Mouse (Mus musculus) thymus, postnatal 14 days (tissue): ENCODE results near the gene Xylt1.
A peak's percentile ranks its signal among the peaks of the same experiment; 100 is the strongest.

Source experiments
- DNase-seq: peaks from one replicate; pipeline ENCODE4 v3.0.0; 2021

Xylt1 gene

GRCm38 (mm10) chr7:117628791-117629190 lies 248.0 kb downstream of the Xylt1 start:
- no peak for DNase-seq

DNA sequence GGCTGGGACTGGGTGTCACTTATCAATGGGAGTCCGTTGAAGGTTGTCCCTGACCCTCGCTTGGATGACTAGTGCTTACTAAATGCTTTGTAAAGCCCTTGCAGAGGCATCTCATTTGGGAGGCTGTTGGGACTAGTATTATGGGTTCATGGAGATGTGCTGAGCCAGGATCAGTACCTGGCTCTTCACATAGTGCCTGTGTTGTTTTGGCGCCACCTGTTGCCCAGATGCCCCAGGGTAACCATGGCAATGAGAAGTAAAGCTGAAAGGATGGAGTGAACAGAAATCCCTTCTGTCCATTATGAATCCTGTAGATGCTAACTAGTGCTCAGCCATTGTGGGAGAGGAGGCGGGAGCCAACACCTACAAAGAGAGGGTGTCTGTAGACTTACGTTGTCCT lies 249.9 kb downstream of the Xylt1 start:
- DNase-seq, result peak; percentile 63

DNA sequence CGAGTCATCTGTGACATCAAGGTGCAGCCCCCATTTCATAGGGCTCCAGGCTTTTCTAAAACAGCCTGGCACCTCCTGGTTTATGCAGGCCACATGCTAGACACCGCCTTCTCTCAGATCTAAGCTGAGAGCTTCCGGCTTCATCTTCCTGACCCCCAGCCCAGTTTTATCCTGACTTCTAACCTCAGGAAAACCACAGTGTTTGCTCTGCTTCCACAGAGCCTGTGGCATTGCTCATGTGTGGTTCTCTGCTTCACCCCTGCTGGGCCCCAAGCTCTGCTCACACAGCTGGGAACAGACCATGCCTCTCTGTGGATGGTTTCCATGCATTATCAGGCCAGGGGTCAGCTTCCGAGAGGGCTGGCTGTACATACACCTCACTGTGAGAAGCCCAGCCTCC lies 254.8 kb downstream of the Xylt1 start:
- DNase-seq, result no peak

DNA sequence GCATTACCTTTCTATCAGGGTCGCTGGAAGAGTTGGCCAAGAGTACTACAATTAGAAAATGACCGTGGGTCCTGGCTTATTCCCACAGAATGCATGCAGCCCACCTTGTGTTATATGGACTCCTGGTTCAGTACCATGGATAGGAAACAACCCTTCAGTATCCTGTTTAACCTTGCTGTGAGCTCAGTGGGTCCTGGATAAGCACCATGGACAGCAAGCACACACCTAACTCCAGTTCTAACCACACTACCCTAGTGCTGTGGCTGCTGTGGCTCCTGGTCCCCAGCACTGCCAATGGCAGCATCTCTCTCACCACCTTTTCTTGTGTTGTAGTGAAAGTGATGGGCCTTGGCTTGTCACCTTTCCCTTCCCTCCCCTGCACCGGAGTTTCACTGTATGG lies 255.9 kb downstream of the Xylt1 start:
- DNase-seq, result no peak

GRCm38 (mm10) chr7:117637997-117638396 lies 257.2 kb downstream of the Xylt1 start:
- DNase-seq, result no peak

DNA sequence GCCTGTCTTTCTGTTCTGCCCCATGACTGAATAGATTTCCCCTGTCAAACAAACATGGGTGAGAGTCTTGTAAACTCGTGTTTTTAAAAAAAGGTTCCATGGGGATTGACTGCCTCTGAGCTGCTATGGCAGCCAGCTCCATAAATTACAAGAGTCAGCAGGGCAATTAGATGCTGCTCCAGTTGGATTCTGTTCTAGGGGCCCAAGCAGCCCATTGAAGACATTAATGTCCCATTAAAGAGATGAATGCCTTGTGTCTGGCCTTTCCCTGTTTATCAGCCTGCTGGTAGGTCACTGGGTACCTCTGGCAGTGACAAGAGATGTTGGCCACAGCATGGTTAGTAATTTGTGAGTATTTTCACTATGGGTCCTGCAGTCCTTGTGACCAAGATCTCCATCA lies 271.9 kb downstream of the Xylt1 start:
- no peak for DNase-seq

DNA sequence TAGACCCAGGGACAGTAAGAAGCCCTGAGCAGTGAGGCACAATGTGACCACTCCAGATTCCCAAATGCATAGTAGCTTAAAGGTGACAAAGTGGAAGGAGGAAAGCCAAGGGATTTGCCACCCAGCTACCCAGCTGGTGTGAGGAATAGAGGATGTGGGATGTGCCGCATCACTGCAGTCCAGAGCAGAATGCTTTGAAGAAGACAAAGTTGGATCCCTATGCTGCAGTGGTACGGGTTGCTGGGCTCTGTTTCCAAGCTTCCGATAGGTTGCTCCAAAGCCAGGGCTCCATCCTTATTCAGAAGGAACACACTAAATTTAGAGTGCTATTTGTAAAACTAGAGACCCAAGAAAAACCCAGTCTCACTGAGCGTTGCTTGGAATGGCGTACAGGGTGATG lies 275.0 kb downstream of the Xylt1 start:
- no peak for DNase-seq

DNA sequence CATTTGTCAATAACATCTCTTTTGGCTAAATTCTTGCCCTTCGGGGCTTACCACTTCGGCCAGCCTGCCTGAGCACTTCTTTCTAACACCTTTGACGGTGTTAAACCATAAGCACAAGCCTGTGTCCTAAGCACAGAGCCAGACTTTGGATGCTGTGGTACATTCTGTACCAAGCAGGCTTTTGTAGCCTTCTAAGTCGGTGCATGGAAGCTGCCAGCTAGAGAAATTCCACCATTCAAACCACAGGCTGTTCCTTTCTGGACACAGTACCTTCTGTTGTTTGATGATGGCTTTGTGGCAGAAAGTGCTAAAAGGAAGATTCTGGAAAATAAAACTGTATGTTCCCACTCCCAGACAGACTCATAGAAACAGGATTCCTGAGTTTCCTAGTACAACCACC lies 277.4 kb downstream of the Xylt1 start:
- DNase-seq, result no peak

DNA sequence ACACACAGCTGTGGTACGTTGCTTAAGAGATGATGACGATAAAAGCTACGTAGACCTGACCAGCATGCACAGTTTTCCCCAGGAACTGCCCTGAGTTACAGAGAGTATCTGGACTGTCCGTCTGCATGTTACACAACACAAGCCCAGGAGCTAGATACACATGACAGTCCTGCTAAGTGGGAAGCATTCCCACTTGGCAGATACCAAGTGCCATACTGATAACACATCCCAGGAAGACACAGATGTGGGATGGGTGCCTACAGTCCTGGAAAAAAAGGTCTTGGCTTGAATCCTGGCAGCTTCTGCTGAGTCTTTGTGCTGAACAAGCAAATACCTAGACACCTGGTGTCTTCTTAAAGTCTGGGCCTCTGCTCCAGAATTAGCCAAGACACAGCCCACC lies 278.0 kb downstream of the Xylt1 start:
- no peak for DNase-seq

DNA sequence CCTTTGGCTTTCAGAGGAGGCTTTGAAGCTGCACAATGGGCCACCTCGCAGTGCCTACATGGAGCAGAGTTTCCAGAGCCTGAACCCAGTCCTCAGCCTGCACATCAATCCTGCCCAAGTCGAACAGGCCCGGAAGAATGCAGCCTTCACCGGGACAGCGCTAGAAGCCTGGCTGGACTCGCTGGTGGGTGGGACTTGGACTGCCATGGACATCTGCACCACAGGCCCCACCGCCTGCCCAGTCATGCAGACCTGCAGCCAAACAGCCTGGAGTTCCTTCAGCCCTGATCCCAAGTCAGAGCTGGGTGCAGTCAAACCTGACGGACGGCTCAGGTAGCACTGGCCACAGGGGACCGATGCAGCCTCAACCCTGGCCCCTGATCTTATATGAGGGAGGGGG lies 286.5 kb downstream of the Xylt1 start:
- no peak for DNase-seq

GRCm38 (mm10) chr7:117668226-117668625 lies 287.4 kb downstream of the Xylt1 start:
- no peak for DNase-seq

- no peak for DNase-seq
Observed at GRCm38 (mm10) chr7:117672121-117672591, 291.4 kb downstream of the Xylt1 start.

DNA sequence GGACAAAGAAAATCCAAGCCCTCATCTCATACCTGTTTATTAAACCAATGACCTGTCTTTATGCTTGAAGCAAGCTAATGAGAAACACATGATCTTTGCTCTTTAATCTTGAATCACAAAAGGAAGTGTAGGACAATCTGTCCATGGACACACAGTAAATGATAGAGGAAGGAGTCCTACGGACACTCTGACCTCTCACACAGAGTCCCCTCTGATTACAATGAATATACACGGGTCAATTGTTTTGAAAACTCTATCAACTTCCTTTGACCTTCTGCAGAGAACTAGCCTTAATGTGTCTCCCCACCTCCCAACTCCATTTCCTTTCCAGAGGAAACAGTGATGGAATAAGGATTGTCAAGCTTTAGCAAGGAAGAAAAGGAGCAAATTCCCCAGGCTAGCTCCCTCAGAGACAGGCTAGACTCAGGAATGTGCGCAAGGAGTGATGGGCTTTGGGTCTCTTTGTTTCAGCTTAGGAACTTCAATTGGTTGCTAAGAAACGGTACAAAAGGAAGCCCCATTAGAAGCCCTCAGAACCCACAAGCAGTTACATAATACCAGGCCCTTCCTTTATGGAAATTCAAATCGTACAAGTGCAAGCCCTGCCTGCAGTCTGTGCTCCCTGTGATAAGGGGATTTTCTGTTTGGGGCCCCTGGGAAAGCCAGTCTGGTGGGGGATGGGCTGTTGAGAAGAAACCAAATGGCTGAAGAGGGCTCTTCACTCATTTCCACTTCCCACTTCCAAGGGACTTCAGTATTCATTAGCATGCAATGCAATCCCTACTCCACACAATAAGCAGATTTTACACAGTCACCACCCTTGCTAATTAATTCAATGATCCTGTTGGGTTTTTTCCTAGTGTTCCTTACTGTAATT lies 305.6 kb downstream of the Xylt1 start:
- no peak for DNase-seq

GRCm38 (mm10) chr7:117686997-117687302 lies 306.2 kb downstream of the Xylt1 start:
- DNase-seq, result no peak

GRCm38 (mm10) chr7:117695612-117696011 lies 314.8 kb downstream of the Xylt1 start:
- DNase-seq, result peak; percentile 9

DNA sequence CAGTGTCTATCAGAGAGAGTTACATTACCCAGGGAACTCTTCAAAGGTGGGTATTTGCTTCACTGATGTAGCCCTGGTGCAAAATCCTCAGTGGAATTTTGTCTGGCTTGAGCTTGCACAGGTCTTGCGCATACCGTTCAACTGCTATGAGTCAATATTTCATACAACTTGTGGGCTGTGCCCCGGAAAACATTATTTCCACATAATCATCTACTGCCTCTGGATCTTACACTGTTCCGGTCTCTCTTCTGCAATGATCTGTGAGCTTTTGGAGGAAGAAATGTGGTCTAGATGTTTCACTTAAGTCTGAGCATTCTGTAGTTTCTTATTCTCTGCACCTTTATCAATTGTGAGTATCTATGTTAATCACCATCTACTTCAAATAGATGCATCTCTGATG lies 316.9 kb downstream of the Xylt1 start:
- no peak for DNase-seq

DNA sequence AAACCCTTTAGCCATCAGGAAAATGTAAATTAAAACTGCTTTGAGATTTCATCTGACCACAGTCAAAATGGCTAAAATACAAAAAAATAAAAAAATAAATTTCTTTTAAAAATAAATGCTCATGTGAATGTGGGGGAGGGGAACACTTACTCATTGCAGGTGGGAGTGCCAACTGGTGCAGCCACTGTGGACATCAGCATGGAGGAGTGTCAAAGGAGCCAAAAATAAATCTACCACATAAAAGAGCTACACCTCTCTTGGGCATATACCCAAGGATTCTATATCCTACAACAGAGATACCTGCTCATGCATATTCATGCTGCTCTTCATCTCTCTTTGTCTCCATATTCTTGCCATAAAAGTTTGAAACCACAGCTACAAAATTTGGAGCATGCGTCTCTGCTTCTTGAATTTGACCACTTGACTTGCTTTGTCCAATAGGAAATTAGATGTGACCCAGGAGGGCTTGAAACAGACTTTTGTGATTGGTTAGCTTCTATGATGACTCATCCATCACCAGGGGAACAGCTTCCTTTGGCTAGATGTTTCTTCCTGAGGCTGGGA lies 317.9 kb downstream of the Xylt1 start:
- DNase-seq, result no peak

DNA sequence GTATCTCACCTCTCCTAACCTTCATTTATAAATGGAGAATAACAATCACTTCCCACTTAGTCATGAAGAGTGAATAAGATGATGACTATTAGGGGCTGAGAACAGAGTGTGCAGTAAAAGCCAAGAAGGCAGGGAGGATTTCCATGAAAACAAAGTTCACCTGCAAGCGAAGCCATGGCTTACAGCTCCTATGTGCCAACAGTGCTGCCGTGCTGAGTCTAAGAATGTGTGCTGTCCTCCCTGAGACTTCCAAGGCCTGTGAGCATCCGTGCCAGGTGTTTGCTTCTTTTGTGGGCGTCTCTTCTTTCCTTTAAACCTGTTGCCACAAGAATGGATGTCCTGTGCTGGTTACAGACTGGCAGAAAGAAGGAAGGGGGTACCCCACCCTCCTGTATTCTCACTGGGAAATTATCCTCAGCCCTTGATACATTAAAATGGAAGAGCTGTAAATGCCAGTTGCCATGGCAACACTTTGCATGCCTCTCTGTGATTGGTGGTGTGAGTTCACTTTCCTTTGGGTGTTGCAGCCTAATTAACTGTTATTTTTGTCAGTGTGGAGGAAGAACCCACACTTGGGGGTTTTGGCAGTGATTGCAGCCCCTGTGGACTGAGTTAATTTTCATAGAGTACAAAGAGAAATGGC lies 318.7 kb downstream of the Xylt1 start:
- DNase-seq, result no peak

DNA sequence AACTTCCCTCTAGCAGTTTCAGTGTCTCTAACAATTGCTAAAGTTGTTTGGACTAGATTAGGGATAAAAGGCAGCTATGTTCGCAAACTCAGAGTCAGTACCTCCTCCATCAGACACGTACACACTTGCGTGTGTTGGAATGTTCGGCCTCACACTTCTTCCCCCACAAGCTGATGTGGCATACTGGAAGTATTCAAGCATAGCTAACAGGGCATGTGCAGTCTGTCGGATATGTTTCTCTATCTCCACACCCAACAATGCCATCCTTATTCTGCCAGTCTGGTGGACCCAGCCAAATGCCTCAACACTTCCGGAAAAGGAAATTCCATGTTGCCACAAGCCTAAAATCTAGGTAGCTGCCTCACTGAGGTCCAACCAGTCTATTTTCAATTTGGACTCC lies 319.3 kb downstream of the Xylt1 start:
- DNase-seq, result no peak

DNA sequence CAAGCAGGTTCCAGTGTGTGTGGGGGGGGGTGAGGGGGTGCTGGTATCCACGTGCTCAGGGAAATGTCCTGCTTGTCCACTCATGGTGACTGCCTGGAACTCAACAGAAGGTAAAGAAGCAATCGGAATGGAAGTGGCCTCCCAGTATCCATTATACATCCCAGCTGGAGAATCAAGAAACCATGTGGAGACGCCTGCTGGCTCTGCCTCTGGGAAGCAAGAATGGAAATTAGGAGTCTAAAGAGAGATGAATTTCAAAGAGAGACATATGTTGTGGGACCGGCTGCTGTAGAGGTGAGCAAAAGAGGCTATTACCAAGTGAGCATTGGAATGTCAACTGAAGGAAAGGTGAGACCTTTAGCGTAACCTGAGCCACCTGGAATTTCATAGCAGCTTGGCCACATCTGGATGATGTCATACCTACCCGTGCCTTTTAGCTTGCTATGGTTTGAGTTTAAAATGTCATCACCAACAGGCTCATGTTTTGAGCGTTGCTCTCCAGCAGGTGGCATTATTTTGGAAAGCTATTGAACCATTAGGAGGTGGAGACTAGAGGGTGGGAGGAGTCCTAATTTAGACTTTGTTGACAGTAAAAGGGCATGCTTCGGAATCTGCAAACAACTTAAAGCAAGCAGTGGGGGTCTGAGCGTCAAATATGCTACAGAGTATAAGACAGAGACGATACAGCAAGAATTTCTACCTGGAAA lies 329.3 kb downstream of the Xylt1 start:
- DNase-seq, result no peak

- no peak for DNase-seq
Observed at GRCm38 (mm10) chr7:117716876-117717408, 336.2 kb downstream of the Xylt1 start.

GRCm38 (mm10) chr7:117720426-117720825 lies 339.6 kb downstream of the Xylt1 start:
- no peak for DNase-seq
